Mouse (Mus musculus): ENCODE data around the gene Arpin. TPM values are rescaled to one million over a fixed set of nuclear protein-coding genes. Genes with fewer than 3 reads are reported as not detected.

Gene Arpin
- polyA plus RNA-seq, 1 experiment from 2014 or later, result 20.6 TPM

Small RNA genes lying within 50 kb of the gene (microRNA-seq; reads per million reads assigned to microRNA genes)
- gene Gm24541 (ENCODE audit: borderline number of aligned reads), result not detected

Other genes starting within 250 kb of the Arpin start
- gene Kif7, start 219.6 kb downstream of the Arpin start, polyA plus RNA-seq (2014; fragmentation: Nextera tagmentation; extraction: Ambion mirVana), result 4.5 TPM in 2 replicates
- not detected in 2 replicates for gene Plin1, start 202.5 kb downstream of the Arpin start, polyA plus RNA-seq (2014; fragmentation: Nextera tagmentation; extraction: Ambion mirVana)
- gene Pex11a, start 192.2 kb downstream of the Arpin start, polyA plus RNA-seq (2014; fragmentation: Nextera tagmentation; extraction: Ambion mirVana), result 7.1 and 8.3 TPM in 2 replicates
- gene Wdr93, start 192.2 kb downstream of the Arpin start, polyA plus RNA-seq (2014; fragmentation: Nextera tagmentation; extraction: Ambion mirVana), result 0.21 and 0.42 TPM in 2 replicates
- gene Mesp1, start 141.6 kb downstream of the Arpin start, polyA plus RNA-seq (2014; fragmentation: Nextera tagmentation; extraction: Ambion mirVana), result 0.17 TPM in 1 of 2 replicates, not detected in the other
- gene Mesp2, start 124.6 kb downstream of the Arpin start, polyA plus RNA-seq (2014; fragmentation: Nextera tagmentation; extraction: Ambion mirVana), result 0.53 TPM in 1 of 2 replicates, not detected in the other
- gene Anpep, start 74.3 kb downstream of the Arpin start, polyA plus RNA-seq (2014; fragmentation: Nextera tagmentation; extraction: Ambion mirVana), result 7.5 and 7.9 TPM in 2 replicates
- gene Ap3s2, start 14.7 kb downstream of the Arpin start, polyA plus RNA-seq (2014; fragmentation: Nextera tagmentation; extraction: Ambion mirVana), result 49.4 and 61.2 TPM in 2 replicates
- 16.4 and 17.8 TPM in 2 replicates for gene Zfp710, start 89.5 kb upstream of the Arpin start, polyA plus RNA-seq (2014; fragmentation: Nextera tagmentation; extraction: Ambion mirVana)
- 488 and 508 TPM in 2 replicates for gene Idh2, start 180.0 kb upstream of the Arpin start, polyA plus RNA-seq (2014; fragmentation: Nextera tagmentation; extraction: Ambion mirVana)